Mouse (Mus musculus) heart, postnatal 0 days (tissue): Measurements from ENCODE around the gene Tenm2. TPM values are rescaled to one million over a fixed set of nuclear protein-coding genes. Genes with fewer than 3 reads are reported as not detected.
A peak's percentile ranks its signal among the peaks of the same experiment; 100 is the strongest.

ENCODE experiments used
- ATAC-seq: fragments of 200-750 bp; cut with Nextera tagmentation; 2 replicates; pipeline ENCODE4 v1.8.0; 2017; ENCODE audit warnings: low read depth, moderate number of reproducible peaks, moderate library complexity; ENCODE audit not compliant: insufficient read depth
- DNase-seq: peaks from one replicate; pipeline ENCODE4 v3.0.0-alpha.2; 2016; ENCODE audit warnings: low spot score
- H3K27ac ChIP-seq: fragments of 300-500 bp; sonication (generic); 2 replicates; pipeline ENCODE4 v1.5.1; 2014; ENCODE audit warnings: low read depth, mild to moderate bottlenecking
- H3K27me3 ChIP-seq: fragments of 300-500 bp; sonication (generic); 2 replicates; pipeline ENCODE4 v1.6.1; 2014; ENCODE audit warnings: low read length, mixed read lengths; ENCODE audit not compliant: control insufficient read depth, insufficient read depth
- H3K36me3 ChIP-seq: fragments of 300-500 bp; sonication (generic); replicated peaks from 2 replicates; pipeline ENCODE4 v1.6.1; 2014; ENCODE audit warnings: low read length, mixed read lengths; ENCODE audit not compliant: control insufficient read depth, insufficient read depth
- H3K4me1 ChIP-seq: fragments of 300-500 bp; sonication (generic); 2 replicates; pipeline ENCODE4 v1.6.1; 2014; ENCODE audit warnings: antibody characterized with exemption; ENCODE audit not compliant: control insufficient read depth, insufficient read depth
- H3K4me2 ChIP-seq: fragments of 300-500 bp; sonication (generic); 2 replicates; pipeline ENCODE4 v1.6.1; 2014; ENCODE audit warnings: low read depth, mild to moderate bottlenecking, low read length, moderate library complexity
- H3K4me3 ChIP-seq: fragments of 300-500 bp; sonication (generic); 2 replicates; pipeline ENCODE4 v1.5.1; 2014; ENCODE audit warnings: low read depth, low read length
- H3K9ac ChIP-seq: fragments of 300-500 bp; sonication (generic); replicated peaks from 2 replicates; pipeline ENCODE4 v1.6.1; 2014; ENCODE audit warnings: low read depth, low read length, mixed read lengths
- H3K9me3 ChIP-seq: fragments of 300-500 bp; sonication (generic); replicated peaks from 2 replicates; pipeline ENCODE4 v1.6.1; 2016; ENCODE audit warnings: low read length; ENCODE audit not compliant: control insufficient read depth
- CTCF ChIP-seq: IDR thresholded peaks from 2 replicates; pipeline ENCODE4 v1.5.1; 2016; ENCODE audit warnings: antibody characterized with exemption, control low read depth, low read depth
- EP300 ChIP-seq: IDR thresholded peaks from 2 replicates; pipeline ENCODE4 v1.6.1; 2016; ENCODE audit warnings: antibody characterized with exemption, low read depth
- WGBS: fragments of 180-500 bp; shearing (Covaris S2); extraction: QIAGEN DNeasy Blood & Tissue Kit; methylation state at CpG from one replicate; pipeline ENCODE4 v1.1.7; 2014; 5-methylcytosine and 5-hydroxymethylcytosine counted together
- polyA plus RNA-seq: library from polyadenylated mRNA; unstranded; fragments of >200 nt; fragmentation: Nextera tagmentation; extraction: Ambion mirVana; gene quantifications from 2 replicates; pipeline ENCODE4 v1.2.1, GENCODE M21; 2015
- total RNA-seq: library from RNA; depleted of rRNA; stranded (reverse); fragments of >200 nt; gene quantifications from 2 replicates; pipeline ENCODE4 v1.2.3, GENCODE M21; 2014; ENCODE audit warnings: low replicate concordance

The Tenm2 gene
- total and polyA plus RNA-seq, 2 experiments from 2014 or later, result 0.14 to 0.95 TPM

- TF ChIP-seq CTCF, result no peak
- no peak for TF ChIP-seq EP300
Measured at GRCm38 (mm10) chr11:36481524-36481923, 754.2 kb downstream of the Tenm2 start.

GRCm38 (mm10) chr11:36481086-36481485, 754.7 kb downstream of the Tenm2 start:
- H3K9me3 ChIP-seq, result no peaks in the 10 kb centered on the region
- no peak for ATAC-seq
- 87% methylated on average over 5 of the region's 5 CpGs for WGBS
- H3K4me2 ChIP-seq, result no peak overlapping the region
- H3K9ac ChIP-seq, result no peak overlapping the region
- TF ChIP-seq CTCF (no peak), EP300 (no peak)
- no peaks in the 10 kb centered on the region for H3K27me3 ChIP-seq
- DNase-seq, result no peak
- no peaks in the 10 kb centered on the region for H3K36me3 ChIP-seq
- peaks cover 11% of the 10 kb centered on the region for H3K4me1 ChIP-seq
- H3K27ac ChIP-seq, result no peak overlapping the region
- no peak overlapping the region for H3K4me3 ChIP-seq

More at GRCm38 (mm10) chr11:36481524-36481923, 754.2 kb downstream of the Tenm2 start:
- Histone ChIP-seq H3K27ac (no peak overlapping the region; the same call in 1 of the 2 replicates), H3K4me2 (no peak overlapping the region), H3K4me3 (no peak overlapping the region), H3K4me1 (peaks cover 13% of the 10 kb centered on the region), H3K36me3 (no peaks in the 10 kb centered on the region), H3K9ac (no peak overlapping the region), H3K9me3 (no peaks in the 10 kb centered on the region), H3K27me3 (no peaks in the 10 kb centered on the region)
- DNase-seq (no peak), ATAC-seq (peak; percentile 41; the same call in 1 of the 2 replicates)
- WGBS, result 25% methylated on average over 7 of the region's 7 CpGs

GRCm38 (mm10) chr11:36469811-36470551, 765.8 kb downstream of the Tenm2 start:
- no peak for TF ChIP-seq EP300
- TF ChIP-seq CTCF, result no peak
- no peaks in the 10 kb centered on the region for H3K36me3 ChIP-seq
- H3K27me3 ChIP-seq, result no peaks in the 10 kb centered on the region
- ATAC-seq, result no peak; the same call in 1 of the 2 replicates
- DNase-seq, result peak; percentile 30
- H3K4me3 ChIP-seq, result no peak overlapping the region
- 22% methylated on average over 9 of the region's 9 CpGs for WGBS
- no peak overlapping the region for H3K27ac ChIP-seq
- H3K9ac ChIP-seq, result no peak overlapping the region
- H3K9me3 ChIP-seq, result no peaks in the 10 kb centered on the region
- H3K4me1 ChIP-seq, result peaks cover 5% of the 10 kb centered on the region; the same call in 1 of the 2 replicates
- H3K4me2 ChIP-seq, result peak overlapping the region; percentile 38

GRCm38 (mm10) chr11:36458451-36458850, 777.3 kb downstream of the Tenm2 start:
- H3K4me1 ChIP-seq, result no peaks in the 10 kb centered on the region
- TF ChIP-seq CTCF (no peak), EP300 (no peak)
- no peaks in the 10 kb centered on the region for H3K36me3 ChIP-seq
- H3K27ac ChIP-seq, result no peak overlapping the region
- ATAC-seq, result no peak
- no peak overlapping the region for H3K9ac ChIP-seq
- H3K4me3 ChIP-seq, result no peak overlapping the region
- 0 out of 2 replicates have a peak, but pooled peaks cover 4% of the 10 kb centered on the region for H3K27me3 ChIP-seq
- no peaks in the 10 kb centered on the region for H3K9me3 ChIP-seq
- no peak for DNase-seq
- WGBS, result 78% methylated on average over 6 of the region's 6 CpGs
- no peak overlapping the region for H3K4me2 ChIP-seq

DNA sequence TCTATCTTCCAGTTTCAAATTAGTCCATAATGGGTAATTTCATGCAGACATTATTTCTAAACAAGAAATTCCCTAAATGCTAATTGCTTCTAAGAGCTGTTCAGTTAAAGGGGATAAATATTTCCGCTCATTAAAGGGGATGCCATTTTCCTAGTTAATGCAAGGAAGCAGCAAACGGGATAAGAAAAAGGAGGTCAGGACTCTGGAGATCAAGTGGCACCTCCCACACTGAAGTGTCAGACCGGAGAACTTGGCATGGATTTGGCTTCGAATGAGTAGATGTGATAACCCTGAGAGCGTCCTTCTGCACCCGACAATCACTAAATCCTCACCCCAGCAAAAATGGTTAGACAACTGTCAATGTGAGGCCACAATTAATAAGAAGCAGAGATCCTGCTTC, 781.7 kb downstream of the Tenm2 start:
- TF ChIP-seq CTCF (no peak), EP300 (no peak)
- H3K27me3 ChIP-seq, result 0 out of 2 replicates have a peak, but pooled peaks cover 4% of the 10 kb centered on the region
- ATAC-seq (no peak), DNase-seq (no peak)
- H3K4me1 ChIP-seq, result no peaks in the 10 kb centered on the region
- no peak overlapping the region for H3K4me2 ChIP-seq
- no peaks in the 10 kb centered on the region for H3K9me3 ChIP-seq
- no peaks in the 10 kb centered on the region for H3K36me3 ChIP-seq
- 23% methylated on average over 6 of the region's 6 CpGs for WGBS
- no peak overlapping the region for H3K27ac ChIP-seq
- no peak overlapping the region for H3K4me3 ChIP-seq
- H3K9ac ChIP-seq, result no peak overlapping the region

- Histone ChIP-seq H3K4me2 (no peak overlapping the region), H3K27me3 (0 out of 2 replicates have a peak, but pooled peaks cover 7% of the 10 kb centered on the region), H3K9ac (no peak overlapping the region), H3K4me1 (no peaks in the 10 kb centered on the region), H3K9me3 (no peaks in the 10 kb centered on the region), H3K36me3 (no peaks in the 10 kb centered on the region), H3K27ac (no peak overlapping the region), H3K4me3 (no peak overlapping the region)
- DNase-seq (no peak), ATAC-seq (no peak)
- TF ChIP-seq EP300 (no peak), CTCF (no peak)
- WGBS, result 62% methylated on average over 9 of the region's 9 CpGs
Measured at GRCm38 (mm10) chr11:36452436-36452835, 783.3 kb downstream of the Tenm2 start.
